Mouse (Mus musculus) layer of hippocampus, adult 8-10 months (tissue): ENCODE data around the gene Adra2c. TPM values are rescaled to one million over a fixed set of nuclear protein-coding genes. Genes with fewer than 3 reads are reported as not detected.

Experiments used
- DNase-seq, 2 experiments: peaks; one replicate each; pipeline ENCODE4 v3.0.0; 2022; ENCODE audit warnings: low spot score in 2 of 2
- total RNA-seq, 4 experiments: library from RNA; stranded (reverse); gene quantifications; 2 replicates each; pipeline ENCODE4 v1.2.4; 2022

The Adra2c gene
- total RNA-seq = 10 to 100 TPM; 19.5 to 27.9 (median 21.8) TPM

DNA sequence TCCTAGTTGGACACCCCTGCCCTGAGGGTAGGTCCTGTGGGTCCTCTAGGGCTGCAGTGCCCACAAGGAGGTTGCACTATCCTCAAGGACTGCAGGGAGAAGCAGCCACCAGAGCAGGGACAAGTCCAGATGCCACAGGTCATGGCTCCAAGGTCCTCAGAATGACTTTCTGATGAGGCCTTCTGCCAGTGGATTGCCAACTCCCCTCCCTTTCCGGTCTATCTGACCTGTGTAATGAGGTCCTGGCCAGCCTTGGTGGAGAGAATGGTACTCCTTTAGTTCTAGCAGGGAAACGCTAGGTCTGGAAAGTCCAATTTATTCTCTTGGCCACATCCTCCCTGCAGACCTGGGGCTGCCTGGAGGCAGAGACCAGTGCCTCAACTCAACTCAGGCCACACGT is at the start of gene Adra2c:
Gene Adra2c (plus strand): TSS at position 301 of the 400 bp plus-strand sequence.
- no peak for DNase-seq

DNA sequence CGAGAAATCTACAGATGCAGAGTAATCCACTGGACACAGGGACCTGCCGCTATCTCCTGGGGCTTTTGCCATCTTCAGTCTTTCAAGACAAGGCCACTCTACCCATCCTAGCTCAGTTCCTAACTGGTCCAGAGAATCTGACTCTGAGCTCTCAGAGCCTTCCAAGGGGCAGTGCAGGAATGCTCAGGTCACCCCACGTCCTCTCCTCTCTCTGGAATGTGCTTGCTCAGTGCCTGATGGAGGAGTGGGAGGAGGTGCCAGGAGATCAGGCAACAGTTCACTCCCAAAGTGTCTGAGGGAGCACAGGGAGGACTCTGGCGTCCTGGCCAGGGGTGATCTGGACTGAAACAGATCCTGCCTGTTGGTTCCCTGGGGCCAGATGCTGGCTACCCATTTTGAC is 45.0 kb upstream of the Adra2c start:
- no peak for DNase-seq

DNA sequence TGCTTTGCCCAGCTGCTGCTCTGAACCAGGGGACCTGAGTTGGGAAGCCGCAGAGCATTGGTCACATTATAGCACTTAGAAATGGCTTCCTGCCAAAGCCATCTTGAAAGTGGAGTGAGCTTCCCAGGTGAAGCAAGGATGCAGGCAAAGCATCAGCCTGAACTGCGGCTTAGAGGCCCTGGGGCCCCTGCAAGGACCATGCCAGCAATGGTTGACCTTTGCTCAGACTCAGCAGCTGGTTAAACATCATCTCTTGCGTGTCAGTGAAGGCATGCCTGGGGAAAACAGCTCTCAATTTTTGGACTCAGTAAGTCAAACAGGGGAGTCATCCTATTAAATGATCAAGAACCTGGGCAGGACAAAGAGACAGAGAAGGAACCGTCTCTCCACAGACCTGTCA is 40.4 kb upstream of the Adra2c start:
- no peak for DNase-seq

DNA sequence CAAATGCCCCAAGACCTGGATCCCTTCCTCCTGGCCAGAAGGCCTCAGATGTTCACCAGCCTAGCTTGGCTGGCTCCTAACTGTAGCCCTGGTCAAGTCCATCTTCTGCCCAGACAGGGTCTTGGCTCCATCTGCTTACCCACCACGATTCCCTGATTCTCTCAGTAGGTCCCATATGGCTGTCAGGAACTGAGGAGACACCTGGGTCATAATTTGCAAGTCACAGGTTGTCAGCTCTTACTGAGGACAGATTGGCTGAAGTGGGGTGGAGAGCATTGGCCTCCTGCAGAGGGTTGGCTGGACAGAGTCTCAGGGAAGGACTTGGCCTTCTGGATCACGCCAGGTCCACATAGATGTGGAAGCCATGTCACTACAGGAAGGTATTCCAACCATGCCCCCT is 39.5 kb upstream of the Adra2c start:
- DNase-seq = no peak

DNA sequence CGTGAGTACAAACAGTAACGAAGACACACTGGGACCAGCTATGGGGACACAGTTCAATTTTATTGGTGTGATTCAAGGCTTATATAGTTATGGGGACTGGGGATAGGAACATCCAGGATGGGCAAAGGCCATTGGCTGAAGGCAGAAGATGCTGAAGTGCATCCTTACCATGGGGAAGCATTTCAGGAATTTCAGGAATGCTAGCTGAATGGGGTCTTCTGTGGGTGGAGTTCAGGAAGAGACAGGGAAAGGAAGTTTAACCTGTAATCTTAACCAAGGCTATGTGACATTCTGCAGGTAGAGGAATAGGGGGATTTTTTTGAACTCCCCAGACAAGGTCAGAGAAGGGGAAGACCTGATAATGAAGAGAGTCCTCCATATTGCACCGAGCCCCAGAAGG is 36.6 kb upstream of the Adra2c start:
- DNase-seq = no peak

DNA sequence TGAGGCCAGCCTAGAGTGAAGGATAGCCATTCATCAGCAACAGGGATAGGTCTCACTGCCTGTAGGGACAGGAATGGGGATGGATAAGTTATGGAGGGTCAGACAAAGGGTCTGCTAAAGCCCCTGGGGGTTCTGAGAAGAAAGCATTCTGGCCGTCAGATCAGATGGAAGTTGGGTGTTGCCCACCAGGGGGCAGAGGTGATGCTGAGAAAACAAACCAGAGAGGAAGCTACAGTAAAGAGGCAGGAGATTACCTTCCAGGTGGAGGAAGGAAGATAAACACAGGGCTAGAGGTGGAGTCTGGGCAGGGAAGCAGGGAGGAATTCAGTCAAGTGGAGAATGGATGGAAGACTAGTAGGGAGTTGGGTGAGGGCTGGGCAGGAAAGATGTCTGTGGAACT is 33.9 kb upstream of the Adra2c start:
- no peak for DNase-seq

DNA sequence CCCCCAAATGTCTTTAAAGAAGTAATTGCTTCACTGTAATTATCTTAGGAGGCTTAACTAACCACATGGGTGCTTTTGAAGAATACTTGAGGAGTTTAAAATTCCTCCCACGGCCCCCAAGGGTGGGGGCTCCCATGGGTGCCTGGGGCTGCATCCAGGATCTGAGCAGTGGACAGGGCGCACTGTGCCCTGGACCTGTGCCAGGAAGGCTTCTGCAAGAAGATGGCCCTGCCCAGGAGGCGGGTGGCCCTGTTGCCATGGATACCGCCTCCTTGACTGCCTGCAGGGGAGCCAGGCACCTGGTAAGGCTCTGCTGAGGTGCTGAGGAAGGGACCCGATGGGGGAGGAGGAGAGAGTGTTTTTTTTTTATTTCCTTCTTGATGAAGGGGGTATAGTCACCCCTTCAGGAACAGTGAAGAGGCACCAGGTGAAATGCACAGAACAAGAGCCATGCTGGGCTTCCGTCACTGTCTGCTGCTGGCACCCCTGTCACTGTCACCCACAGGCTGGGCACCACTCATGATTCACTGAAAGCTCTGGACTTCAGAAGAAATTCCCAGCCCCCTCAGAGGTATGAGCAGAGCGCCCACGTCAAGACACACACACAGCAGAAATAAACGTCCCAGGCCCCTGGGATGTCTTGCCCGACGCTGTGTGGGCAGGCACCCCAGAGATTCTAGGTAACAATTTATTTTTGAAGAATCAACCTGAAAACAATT is 32.4 kb upstream of the Adra2c start:
- peak; percentile 21 to 25 for DNase-seq

DNA sequence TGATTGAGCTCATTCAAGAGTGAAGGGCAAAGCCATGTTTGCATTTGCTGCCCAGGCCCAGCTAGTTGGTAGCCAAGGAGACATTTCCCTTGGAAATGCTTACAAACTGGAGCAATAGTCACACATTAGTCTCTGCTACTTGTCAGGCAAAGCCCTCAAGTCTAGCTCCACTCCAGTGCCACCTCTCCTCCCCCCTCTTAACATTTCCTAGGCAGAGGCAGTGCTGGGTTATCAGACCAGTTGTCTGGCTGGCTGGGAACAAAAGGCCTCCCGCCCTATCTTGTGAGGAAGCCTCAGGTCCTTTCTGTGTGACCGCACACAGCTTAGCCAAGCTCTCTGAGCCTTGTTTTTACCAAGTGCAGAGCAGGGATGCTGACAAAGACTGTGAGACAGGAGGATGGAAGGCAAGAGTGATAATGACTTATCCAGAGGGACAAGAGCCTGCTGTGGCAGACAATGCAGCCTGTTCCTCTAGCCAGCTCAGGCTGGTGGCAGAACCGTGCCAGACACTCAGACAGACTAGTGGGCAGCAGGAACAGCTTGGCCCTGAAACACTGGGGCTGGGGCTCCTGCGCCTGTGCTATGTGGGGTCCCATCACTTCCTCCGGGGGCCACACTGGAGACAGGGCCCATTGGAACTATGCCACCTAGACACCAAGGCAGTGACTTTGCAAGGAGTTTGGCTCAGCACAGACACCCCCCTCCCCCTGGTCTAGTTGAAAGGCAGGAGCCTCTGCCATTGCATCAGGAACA is 23.0 kb upstream of the Adra2c start:
- DNase-seq = no peak

DNA sequence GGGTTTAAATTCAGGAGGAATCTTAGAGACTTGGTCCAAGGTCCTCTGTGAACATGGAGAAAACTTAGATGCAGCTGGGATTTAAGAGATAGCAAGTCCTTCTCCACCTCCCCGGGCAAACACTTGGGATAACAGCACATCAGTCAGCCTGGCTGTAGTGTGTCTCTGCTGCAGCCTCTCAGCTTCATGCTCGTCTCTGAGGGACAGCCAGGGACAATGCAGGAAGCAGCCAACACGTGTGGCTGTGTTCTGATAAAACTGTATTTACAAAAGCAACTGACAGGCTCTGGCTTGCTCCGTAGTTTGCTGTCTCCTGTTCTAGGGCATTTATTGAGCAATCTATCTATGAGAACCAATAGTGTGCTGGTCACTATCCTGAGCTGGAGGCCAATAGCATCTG is 14.4 kb upstream of the Adra2c start:
- no peak for DNase-seq

DNA sequence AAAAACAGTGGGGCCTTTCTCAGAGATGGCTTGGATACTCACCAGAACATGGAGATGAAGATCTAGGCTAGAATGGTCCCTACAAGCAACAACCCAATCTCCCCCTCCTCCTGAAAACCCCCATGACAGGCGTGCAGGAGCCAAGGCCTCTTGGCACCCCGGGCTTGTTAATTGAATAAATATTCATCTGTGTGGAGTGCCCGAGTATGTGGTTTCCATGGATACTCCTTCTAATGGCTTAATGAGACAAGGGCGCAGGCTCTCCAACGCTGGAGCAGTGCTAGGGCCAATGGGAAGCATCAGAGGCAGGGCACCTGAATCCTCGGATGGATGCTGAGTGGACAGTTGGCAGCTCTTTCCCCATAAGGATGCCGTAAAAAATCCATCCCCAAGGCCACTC is 10.6 kb upstream of the Adra2c start:
- peak; percentile 24 to 27 for DNase-seq

DNA sequence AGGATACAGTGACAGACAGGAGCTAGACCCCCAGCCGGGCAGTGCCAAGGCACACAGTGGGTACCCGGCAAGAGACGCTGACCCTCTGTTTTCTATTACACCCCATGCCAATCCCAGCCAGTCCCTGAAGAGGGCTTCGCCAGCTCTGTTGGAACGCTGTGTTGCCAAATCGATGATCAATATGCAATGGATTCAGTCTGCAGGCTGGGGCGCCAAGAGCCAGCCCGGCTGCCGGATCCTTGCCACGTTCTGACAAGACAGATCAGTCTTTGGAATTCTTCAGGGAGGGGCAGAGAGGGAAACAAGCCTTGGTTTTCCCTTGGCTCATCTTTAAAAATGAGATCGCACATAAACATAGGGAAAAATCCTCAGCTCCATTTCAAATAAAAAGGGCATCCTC is 2.8 kb upstream of the Adra2c start:
- peak in 1 of 2 experiments; percentile 45 for DNase-seq

DNA sequence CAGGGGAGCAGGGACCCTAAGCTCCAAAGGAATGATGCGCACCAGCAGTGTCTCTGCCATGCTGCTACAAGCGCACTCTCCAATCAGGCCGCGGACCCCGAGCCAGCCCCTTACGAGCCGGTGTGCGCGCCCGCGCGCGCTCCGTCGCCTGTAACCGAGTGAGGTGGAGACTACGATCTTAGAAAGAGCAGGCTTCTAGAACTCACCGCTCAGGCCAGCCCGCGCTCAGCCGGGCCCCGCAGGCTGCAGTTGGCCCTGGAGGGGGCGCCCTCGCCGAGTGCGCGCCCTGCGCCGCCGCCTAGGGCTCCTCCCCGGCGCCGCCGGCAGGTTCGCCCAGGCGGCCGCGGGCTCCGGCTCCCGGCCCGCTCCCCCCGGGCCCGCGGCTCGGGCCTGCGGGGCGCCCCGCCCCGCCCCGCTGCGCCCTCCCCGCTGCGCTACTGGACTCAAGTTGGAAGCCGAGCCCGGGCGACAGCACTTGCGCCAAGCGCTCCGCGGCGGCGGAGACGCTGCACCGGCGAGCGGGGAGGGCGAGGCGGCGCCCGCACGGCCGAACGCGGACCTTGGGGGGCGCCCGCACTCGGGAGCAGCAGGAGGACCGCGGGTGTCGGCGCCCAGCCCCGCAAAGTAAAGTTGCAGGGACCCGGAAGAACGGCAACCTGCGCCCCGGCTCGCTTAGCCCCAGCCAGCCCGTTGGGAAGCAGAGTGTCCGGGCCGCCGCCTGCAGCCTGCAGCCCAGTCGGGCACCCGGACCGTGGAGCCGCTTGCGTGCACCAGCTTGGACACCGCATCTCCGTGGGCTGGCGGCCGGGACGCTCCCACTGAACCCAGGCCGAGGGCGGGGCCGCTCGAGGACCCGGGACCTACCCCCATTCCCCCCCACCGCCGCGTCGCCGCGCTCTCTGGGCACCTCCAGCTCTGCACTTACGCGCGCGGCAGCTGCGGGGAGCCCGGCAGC is 899 bp downstream of the Adra2c start:
- peak; percentile 32 to 67 for DNase-seq

DNA sequence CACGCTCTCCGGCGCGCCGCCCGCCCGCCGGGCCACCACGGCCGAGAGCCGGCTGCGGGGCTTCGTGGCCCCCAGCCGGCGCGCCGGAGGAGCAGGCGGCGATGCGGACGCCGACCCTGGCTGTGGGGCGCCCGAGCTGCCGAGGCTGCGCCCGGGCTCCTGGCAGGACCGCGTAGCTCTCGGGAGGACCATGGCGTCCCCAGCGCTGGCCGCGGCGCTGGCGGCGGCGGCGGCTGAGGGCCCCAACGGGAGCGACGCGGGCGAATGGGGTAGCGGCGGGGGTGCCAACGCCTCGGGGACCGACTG is 1.5 kb downstream of the Adra2c start:
- no peak for DNase-seq

DNA sequence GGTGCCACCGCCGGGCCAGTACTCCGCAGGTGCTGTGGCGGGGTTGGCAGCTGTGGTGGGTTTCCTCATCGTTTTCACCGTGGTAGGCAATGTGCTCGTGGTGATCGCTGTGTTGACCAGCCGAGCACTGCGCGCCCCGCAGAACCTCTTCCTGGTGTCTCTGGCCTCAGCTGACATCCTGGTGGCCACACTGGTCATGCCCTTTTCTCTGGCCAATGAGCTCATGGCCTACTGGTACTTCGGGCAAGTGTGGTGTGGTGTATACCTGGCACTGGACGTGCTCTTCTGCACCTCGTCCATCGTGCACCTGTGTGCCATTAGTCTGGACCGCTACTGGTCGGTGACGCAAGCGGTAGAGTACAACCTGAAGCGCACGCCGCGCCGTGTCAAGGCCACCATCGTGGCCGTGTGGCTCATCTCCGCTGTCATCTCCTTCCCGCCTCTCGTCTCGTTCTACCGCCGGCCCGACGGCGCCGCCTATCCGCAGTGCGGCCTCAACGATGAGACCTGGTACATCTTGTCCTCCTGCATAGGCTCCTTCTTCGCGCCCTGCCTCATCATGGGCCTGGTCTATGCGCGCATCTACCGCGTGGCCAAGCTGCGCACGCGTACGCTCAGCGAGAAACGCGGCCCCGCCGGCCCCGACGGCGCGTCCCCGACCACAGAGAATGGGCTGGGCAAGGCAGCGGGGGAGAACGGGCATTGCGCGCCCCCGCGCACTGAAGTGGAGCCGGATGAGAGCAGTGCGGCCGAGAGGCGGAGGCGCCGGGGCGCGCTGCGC is 2.1 kb downstream of the Adra2c start:
- peak; percentile 47 to 70 for DNase-seq

DNA sequence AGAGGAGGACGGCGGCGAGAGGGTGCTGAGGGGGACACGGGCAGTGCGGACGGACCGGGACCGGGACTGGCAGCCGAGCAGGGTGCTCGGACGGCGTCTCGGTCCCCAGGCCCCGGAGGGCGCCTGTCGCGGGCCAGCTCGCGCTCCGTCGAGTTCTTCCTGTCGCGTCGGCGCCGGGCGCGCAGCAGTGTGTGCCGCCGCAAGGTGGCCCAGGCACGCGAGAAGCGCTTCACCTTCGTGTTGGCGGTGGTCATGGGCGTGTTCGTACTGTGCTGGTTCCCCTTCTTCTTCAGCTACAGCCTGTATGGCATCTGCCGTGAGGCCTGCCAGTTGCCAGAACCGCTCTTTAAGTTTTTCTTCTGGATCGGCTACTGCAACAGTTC is 2.7 kb downstream of the Adra2c start:
- no peak for DNase-seq

DNA sequence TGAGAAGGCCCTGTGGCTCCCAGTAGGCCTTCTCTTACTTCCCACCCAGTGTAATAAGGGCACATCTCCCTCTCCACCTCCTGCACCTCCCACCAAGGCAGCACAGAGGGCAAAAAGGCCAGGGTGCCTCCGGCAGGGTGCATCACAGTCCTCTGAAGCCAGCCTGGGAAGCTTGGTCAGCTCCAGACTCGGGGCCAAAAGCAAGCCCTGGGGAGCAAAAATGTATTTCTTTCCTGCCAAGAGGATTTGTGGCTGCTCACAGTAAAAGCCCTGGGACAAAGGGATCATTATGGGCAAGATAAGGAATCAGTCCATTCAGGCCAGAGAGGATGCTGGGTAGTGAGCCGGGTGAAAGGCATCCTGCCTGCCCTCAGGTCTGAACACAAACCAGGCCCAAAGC is 7.2 kb downstream of the Adra2c start:
- DNase-seq = no peak

DNA sequence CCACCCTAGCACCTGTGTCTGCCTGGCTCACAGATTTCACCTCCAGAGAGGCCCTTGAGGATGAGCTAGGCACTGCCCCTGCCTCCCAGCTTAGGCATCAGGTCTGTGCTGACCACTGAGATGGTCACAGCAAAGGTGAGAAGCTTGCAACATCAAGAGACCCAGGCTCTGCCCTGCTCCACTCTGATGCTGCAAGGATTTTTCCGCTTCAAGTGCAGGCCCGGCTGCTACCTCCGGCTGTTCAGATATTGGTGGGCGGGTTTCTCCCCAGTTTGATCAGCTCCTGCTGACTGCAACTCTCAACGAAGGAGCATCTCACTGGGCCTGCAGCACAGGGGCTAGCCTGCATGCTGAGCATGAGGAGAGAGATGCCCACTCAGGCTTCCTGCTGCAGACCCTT is 8.1 kb downstream of the Adra2c start:
- DNase-seq = peak; percentile 48 to 63

DNA sequence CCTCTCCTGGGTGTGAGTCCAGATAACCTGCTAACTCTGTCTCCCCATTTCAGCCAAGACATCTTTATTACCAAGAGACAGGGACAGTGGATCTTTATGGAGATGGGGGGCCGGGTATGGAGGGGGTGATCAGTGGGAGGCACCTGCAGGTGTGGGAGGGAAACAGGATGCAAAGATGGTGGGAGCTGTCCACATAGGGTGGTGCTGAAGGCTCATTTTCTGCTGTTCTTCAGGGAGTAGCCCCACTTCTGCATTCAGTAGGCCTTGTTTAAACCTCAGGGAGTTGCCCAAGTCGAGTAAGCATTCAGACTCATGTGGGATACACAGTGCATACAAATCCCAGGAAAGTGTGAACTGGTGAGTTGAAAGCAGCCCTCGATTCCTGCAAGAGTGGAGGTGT is 21.5 kb downstream of the Adra2c start:
- no peak for DNase-seq

DNA sequence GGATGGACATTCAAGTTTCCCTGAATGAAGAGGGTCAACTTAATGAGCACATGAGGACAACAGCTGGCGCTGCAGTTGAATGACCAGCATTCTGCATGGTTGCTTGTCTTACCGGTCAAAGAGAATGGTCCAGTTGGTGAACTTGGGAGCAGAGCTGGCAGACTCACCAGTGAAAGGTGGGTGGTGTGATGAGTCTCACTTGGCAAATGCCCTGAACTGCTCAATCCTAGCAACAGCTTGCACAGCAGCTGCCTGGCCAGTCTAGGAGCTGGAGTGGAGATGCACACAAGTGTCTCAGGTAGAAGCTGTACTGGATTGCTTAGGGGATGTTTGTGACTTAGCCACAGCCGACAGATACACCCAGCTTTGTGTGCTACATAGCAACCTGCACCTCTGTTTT is 26.1 kb downstream of the Adra2c start:
- no peak for DNase-seq

DNA sequence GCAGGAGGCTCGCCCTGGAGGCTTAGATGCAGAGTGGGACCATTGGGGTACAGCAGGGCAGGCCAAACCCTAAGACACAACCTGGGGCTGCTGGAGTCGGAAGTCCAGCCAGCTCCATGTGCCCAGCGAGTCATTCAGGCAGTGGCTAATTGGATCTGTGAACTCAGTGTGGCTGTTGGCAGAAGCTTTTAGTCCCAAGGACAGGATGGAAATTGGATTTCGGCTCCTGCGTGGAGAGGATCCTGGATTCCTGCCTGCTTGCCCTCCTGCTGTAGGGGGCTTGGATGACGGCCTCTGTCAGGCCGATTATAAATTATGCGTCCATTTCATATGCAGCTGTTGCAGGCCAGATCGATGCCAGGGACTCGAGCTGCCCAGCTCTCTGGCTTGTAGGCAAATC is 27.2 kb downstream of the Adra2c start:
- no peak for DNase-seq

DNA sequence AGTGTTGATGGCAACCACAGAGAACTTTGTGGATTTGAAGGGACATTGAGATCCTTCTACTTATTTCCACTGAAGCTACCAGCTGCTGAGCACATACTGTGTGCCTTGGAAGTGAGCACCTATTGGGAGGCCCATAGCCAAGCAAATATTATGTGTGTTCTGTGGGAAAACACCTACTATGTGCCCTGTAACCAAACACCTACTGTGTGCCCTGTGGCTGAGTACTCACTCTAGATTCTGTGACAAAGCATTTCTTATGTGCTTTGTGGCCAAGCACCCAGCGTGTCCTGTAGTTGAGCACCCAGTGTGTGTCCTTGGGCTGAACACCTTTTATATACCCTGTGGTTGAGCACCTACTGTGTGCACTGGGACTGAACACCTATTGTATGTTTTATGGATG is 28.6 kb downstream of the Adra2c start:
- DNase-seq = no peak
